Mouse (Mus musculus): ENCODE measurements around the gene Tpp2.

- no peak for TF ChIP-seq CTCF (IDR thresholded peaks at IDR 0.05; ENCODE audit: extremely low read depth, insufficient read depth, insufficient read length, insufficient replicate concordance)
- no peak for TF ChIP-seq POLR2A (IDR thresholded peaks at IDR 0.05; ENCODE audit: low read depth, low read length)
Measured at GRCm38 (mm10) chr1:43964381-43964780, 30.9 kb downstream of the Tpp2 start.
